ENCODE assay signal across 8 mouse cellular contexts in the genomic region with DNA sequence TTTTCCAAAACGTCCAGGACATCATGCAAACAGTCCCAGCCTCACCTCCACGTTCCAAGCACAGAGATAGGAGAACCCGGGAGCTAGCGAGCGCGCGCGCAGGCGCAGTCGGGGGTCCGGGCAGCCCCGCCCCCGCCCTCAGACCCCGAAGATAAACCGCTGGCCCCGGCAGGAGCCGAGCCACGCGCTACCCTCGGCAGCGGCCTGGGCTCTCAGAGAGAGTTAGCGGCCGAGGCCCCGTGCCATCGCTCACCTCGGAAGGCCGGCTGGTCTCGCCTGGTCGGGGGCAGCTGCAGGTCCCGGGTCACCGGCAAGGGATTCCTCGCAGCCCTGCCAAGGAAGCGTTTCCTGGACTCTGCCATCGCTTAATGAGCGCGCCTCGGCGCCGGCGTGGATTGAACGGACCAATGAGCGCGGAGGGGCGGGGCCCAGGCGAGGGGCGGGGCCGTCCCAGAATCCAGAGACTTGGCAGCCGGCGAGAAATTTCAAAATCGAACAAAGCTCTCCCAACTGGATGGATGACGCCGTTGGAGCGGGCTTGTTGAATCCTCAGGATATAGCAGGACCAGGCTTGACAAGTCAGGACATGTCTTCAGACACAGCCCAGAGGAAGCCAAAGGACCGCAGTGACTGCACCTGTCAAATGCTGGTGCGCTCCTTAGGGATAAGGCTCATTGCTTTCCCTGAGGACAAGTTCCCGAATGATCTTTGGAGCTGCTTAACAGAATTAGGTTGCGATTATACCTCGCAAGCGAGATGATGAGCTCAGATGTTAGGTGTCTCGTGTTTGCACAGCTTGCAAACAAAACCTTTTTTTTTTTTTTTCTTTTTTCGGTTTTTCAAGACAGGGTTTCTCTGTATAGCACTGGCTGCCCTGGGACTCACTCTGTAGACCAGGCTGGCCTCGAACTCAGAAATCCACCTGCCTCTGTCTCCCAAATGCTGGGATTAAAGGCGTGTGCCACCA. TPM values are rescaled to one million over a fixed set of nuclear protein-coding genes. Genes with fewer than 3 reads are reported as not detected.
DNase-seq lines count a peak whose midpoint lies in the region; ATAC-seq lines count a peak whose summit lies in the region.

Gene Ckap2 (minus strand): TSS at position 389 of the 967 bp plus-strand sequence.

- H3K27ac ChIP-seq in forebrain, embryonic 14.5 days (ENCODE audit: low read depth, low read length) = peak within 1 kb of the TSS; percentile 89
- peak within 1 kb of the TSS; percentile 84 for H3K27ac ChIP-seq in neural tube, embryonic 15.5 days (replicated peaks)

- DNase-seq in ES-CJ7 (ENCODE audit: low read depth, low spot score) = peak; percentile 95
- peak; percentile 73 for DNase-seq in cerebellum, adult 11 months
- peak; percentile 97 for DNase-seq in forebrain, embryonic 14.5 days (ENCODE audit: low spot score)
- peak; percentile 91 for DNase-seq in heart, postnatal 14 days
- peak; percentile 80 for DNase-seq in layer of hippocampus, adult 11-12 months (ENCODE audit: low spot score)
- peak; percentile 86 to 91 for DNase-seq in lung, adult 18-20 months
- peak; percentile 91 for DNase-seq in testis, postnatal 14 days (ENCODE audit: low spot score)

- H3K4me2 ChIP-seq in forebrain, embryonic 14.5 days (ENCODE audit: low read length) = peak within 1 kb of the TSS; percentile 61
- peak within 1 kb of the TSS; percentile 71 for H3K4me2 ChIP-seq in neural tube, embryonic 15.5 days

- peaks cover 6% of the 10 kb centered on the region; the same call in 1 of the 2 replicates for H3K4me1 ChIP-seq in forebrain, embryonic 14.5 days (ENCODE audit: control insufficient read depth, insufficient read depth, low read length)
- H3K4me1 ChIP-seq in neural tube, embryonic 15.5 days = peaks cover 9% of the 10 kb centered on the region

- peak; percentile 98 for ATAC-seq in forebrain, embryonic 14.5 days
- ATAC-seq in neural tube, embryonic 15.5 days (ENCODE audit: low FRiP score) = peak; percentile 99

- 2% methylated on average over 63 of the region's 63 CpGs for WGBS in forebrain, embryonic 14.5 days
- WGBS in neural tube, embryonic 15.5 days = 3% methylated on average over 63 of the region's 63 CpGs

- no peaks in the 10 kb centered on the region for H3K36me3 ChIP-seq in forebrain, embryonic 14.5 days (ENCODE audit: control insufficient read depth, insufficient read depth, low read length)
- no peaks in the 10 kb centered on the region for H3K36me3 ChIP-seq in neural tube, embryonic 15.5 days

- intact Hi-C loops in heart, postnatal 14 days (cut with DNase I) = no loop called here

- H3K9ac ChIP-seq in forebrain, embryonic 14.5 days (ENCODE audit: low read length) = peak within 1 kb of the TSS; percentile 68
- H3K9ac ChIP-seq in neural tube, embryonic 15.5 days (replicated peaks) = peak within 1 kb of the TSS; percentile 66

- peak within 1 kb of the TSS; percentile 73 for H3K4me3 ChIP-seq in forebrain, embryonic 14.5 days (ENCODE audit: low read depth, low read length)
- H3K4me3 ChIP-seq in neural tube, embryonic 15.5 days (replicated peaks) = peak within 1 kb of the TSS; percentile 83

- H3K27me3 ChIP-seq in forebrain, embryonic 14.5 days (replicated peaks; ENCODE audit: control insufficient read depth, insufficient read depth, low read length) = no peaks in the 10 kb centered on the region
- H3K27me3 ChIP-seq in neural tube, embryonic 15.5 days (replicated peaks) = no peaks in the 10 kb centered on the region

- no peaks in the 10 kb centered on the region for H3K9me3 ChIP-seq in forebrain, embryonic 14.5 days (replicated peaks; ENCODE audit: control insufficient read depth, low read length)
- H3K9me3 ChIP-seq in neural tube, embryonic 15.5 days (replicated peaks) = no peaks in the 10 kb centered on the region

RNA-seq across cellular contexts. Expression of gene Ckap2, which starts in this region (rescaled TPM):
- 32.0 and 39.1 TPM in 2 replicates for polyA plus RNA-seq in forebrain, embryonic 14.5 days (2014; fragmentation: Nextera tagmentation; extraction: Ambion mirVana)
- 1 to 10 TPM; 4.4 to 5.8 TPM for total RNA-seq in heart, postnatal 14 days (2021)
- 10.6 and 17.4 TPM in 2 replicates for polyA plus RNA-seq in neural tube, embryonic 15.5 days (2015; fragmentation: Nextera tagmentation; extraction: Ambion mirVana)

Comparison
In these comparisons a context has a peak if more than half of its experiments do, and no peak if none do; other contexts are left out.
1. Peak in every context shown above with its lines: DNase-seq, ATAC-seq, H3K4me3 ChIP-seq and H3K27ac ChIP-seq.